Mouse (Mus musculus) activated CD4-positive, CD25-positive, alpha-beta regulatory T cell, adult 4 months (primary cell): ENCODE measurements around the gene Kat14. TPM values are rescaled to one million over a fixed set of nuclear protein-coding genes. Genes with fewer than 3 reads are reported as not detected.
"Not testable (repeated sequence)": the region's sequence is repeated elsewhere in the genome, so short reads cannot be mapped to it uniquely, and the experiment has no call there.

ENCODE experiments used
- ATAC-seq: one replicate; pipeline ENCODE4 v1.8.0; 2017
- polyA plus RNA-seq, 2 experiments: library from polyadenylated mRNA; unstranded; fragments of 100-300 nt; shearing (Covaris generic); gene quantifications; one replicate each; pipeline ENCODE4 v1.2.1; 2017

The Kat14 gene
- 10 to 100 TPM; 12.7 to 16.8 TPM for polyA plus RNA-seq

- peak; percentile 92 for ATAC-seq
Measured at GRCm38 (mm10) chr2:144368400-144369019, at the start of gene Kat14, which contains the start of gene Pet117. Kat14 (plus strand) TSS chr2:144368983. Pet117 (plus strand) TSS chr2:144368996.

- ATAC-seq: no peak
Measured at GRCm38 (mm10) chr2:144324218-144324617, 44.6 kb upstream of the Kat14 start.

GRCm38 (mm10) chr2:144329451-144329850 lies 39.3 kb upstream of the Kat14 start:
- ATAC-seq: no peak

- ATAC-seq: no peak
Measured at GRCm38 (mm10) chr2:144329937-144330336, 38.8 kb upstream of the Kat14 start.

GRCm38 (mm10) chr2:144330352-144330959 lies 38.3 kb upstream of the Kat14 start:
- ATAC-seq: no peak

- ATAC-seq: no peak
Measured at GRCm38 (mm10) chr2:144330960-144331371, 37.8 kb upstream of the Kat14 start.

GRCm38 (mm10) chr2:144331401-144332302 lies 37.1 kb upstream of the Kat14 start, which contains the start of gene Ovol2:
Ovol2 (minus strand) TSS chr2:144332146.
- no peak for ATAC-seq

GRCm38 (mm10) chr2:144332486-144332885 lies 36.3 kb upstream of the Kat14 start:
- no peak for ATAC-seq

GRCm38 (mm10) chr2:144333138-144333842 lies 35.5 kb upstream of the Kat14 start:
- ATAC-seq: no peak

GRCm38 (mm10) chr2:144337230-144337629 lies 31.6 kb upstream of the Kat14 start:
- ATAC-seq: no peak

GRCm38 (mm10) chr2:144337701-144338100 lies 31.1 kb upstream of the Kat14 start:
- no peak for ATAC-seq

GRCm38 (mm10) chr2:144338149-144338548 lies 30.6 kb upstream of the Kat14 start:
- ATAC-seq: not testable (repeated sequence)

GRCm38 (mm10) chr2:144343158-144343557 lies 25.6 kb upstream of the Kat14 start:
- peak; percentile 19 for ATAC-seq

- ATAC-seq: no peak
Measured at GRCm38 (mm10) chr2:144348525-144348924, 20.3 kb upstream of the Kat14 start.

GRCm38 (mm10) chr2:144352843-144353242 lies 15.9 kb upstream of the Kat14 start:
- no peak for ATAC-seq

GRCm38 (mm10) chr2:144369020-144369421 lies 238 bp downstream of the Kat14 start:
- ATAC-seq: peak; percentile 78

- peak; percentile 7 for ATAC-seq
Measured at GRCm38 (mm10) chr2:144369511-144369910, 728 bp downstream of the Kat14 start.

GRCm38 (mm10) chr2:144371566-144371965 lies 2.8 kb downstream of the Kat14 start:
- ATAC-seq: no peak

- ATAC-seq: no peak
Measured at GRCm38 (mm10) chr2:144373063-144373462, 4.3 kb downstream of the Kat14 start.

- ATAC-seq: no peak
Measured at GRCm38 (mm10) chr2:144375063-144375703, 6.4 kb downstream of the Kat14 start.

- ATAC-seq: no peak
Measured at GRCm38 (mm10) chr2:144381293-144381692, 12.5 kb downstream of the Kat14 start.

GRCm38 (mm10) chr2:144381741-144382140 lies 13.0 kb downstream of the Kat14 start:
- no peak for ATAC-seq
